Mouse (Mus musculus) monocyte, adult 5-6 weeks (primary cell): ENCODE measurements around the gene Hid1. TPM values are rescaled to one million over a fixed set of nuclear protein-coding genes. Genes with fewer than 3 reads are reported as not detected.

ENCODE experiments used
- ATAC-seq: fragments of 153-309, 156-312 bp; replicated peaks from 2 replicates; pipeline ENCODE4 v1.8.0; 2017; ENCODE audit warnings: mild to moderate bottlenecking; ENCODE audit not compliant: low TSS enrichment, insufficient number of reproducible peaks, severe bottlenecking, poor library complexity, low FRiP score
- total RNA-seq: library from RNA; stranded (forward); fragments of 200-1000, 200-491, 200-594 nt; gene quantifications from 3 replicates; pipeline ENCODE4 v1.2.3, GENCODE M21; 2017

Hid1 gene
- total RNA-seq, 1 experiment from 2014 or later, result 4.7 TPM

DNA sequence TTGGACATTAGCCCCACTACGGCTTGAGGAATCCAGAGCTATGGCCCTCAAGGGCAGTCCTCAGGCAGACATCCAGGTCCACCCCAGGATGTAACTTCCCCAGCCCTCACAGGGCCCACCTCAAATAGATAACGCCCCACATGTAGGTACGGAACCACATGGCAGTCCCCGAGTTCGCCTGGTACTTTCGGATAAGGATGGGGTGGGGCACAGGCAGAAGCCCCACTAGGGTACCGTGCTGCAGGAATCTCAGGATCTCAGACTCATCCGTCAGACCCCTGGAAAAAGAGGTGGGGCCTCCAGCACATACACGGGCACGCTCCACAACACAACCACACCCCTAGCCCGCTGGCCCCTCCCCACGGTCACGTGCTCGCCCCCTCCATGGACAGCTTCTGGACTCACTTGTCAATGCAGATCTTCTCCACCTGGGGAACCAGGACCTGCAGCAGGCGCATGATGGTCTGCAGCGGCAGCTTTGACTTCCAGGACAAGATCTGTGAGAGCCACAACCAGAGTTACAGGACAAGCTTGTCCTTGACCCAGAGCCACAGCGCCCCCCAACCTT lies 18.8 kb downstream of the Hid1 start:
- ATAC-seq, result no peak

DNA sequence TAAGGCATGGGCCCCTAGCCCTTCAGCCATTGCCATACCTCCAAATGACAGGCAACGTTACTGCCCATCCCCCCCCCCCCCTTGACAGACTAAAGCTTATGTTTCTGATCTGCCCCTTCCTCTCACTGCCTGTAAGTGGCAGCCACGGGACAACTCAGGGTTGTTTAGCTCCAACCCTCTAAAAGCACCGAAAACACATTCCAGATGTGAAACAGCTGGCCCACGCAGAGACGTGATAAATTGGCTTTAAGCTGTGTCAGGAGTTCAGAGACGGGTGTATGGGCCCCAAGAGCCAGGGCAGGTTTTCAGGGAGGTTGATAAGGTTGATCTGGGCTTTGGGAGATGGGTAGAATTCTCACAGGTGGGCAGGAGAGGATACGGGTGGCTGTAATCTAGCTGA lies 22.0 kb downstream of the Hid1 start:
- ATAC-seq, result no peak

DNA sequence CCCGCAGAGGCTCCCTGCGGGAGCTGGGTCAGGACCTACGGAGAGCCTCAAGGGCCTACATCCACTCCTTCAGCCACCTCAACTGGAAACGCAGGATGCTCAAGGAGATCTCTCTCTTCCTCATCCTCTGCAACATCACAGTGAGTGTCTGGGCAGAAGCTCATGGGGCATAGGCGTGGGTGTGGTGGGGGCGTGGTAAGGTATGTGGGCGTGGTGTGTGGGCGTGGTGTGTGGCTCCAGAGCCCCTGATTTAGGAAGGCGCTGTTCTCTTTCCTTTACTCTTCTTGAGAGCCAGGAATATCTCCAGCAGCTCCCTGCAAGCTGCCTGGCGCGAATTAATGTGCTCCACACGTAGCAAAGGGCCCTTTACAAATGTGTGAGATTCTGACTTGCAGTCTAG lies 22.6 kb downstream of the Hid1 start:
- ATAC-seq, result no peak

DNA sequence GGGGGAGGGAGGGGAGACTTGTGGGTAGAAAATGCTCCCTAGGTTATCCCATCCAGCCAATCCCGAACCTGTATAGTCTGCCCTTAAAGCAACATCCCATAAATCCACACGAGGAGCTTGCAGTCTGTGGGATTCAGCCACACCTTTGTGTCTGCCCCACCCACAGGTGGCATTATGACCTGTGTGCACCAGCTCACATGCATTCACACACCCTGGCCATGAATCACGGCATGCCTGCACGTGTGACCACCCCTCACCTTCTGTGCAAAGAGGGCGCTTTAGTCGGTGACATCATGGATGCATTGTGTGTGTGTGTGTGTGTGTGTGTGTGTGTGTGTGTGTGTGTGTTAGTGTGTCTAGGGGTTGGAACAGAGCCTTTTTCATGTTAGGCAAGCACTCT lies 25.7 kb downstream of the Hid1 start:
- ATAC-seq, result no peak

DNA sequence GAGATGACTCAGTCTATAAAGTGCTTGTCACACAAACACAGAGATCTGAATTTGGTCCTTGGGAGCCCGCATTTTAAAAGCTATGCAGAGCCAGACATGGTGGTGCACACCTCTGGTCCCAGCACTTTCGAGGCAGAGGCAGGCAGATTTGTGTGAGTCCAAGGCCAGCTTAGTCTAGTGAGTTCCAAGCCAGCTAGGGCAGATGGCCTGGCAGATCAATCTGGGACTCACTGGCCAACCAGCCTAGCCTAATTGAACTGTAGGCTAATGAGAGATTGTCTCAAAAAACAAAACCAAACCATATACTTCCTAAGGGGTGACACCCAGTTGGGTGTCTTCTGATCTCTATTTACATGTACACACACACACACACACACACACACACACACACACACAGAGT lies 26.3 kb downstream of the Hid1 start:
- no peak for ATAC-seq

DNA sequence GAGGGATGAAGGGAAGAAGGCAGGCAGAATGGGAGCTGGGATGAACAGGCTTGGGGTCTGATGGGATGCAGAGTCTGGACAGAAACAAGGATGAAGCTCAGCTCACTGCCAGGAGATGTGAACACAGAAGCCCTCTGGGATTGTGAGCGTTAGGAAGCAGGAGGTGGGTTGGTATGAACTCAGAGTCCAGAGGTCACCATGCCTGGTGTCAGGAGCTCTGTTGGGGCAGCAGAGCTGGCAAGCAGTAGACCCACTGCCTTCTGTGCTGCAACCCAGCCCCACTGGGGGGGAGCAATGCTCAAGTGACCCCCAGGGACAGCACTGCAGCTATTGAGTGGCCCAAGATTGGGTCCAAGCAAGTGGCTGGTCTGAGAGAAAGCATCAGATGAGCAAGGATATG lies 29.7 kb downstream of the Hid1 start:
- ATAC-seq, result no peak

DNA sequence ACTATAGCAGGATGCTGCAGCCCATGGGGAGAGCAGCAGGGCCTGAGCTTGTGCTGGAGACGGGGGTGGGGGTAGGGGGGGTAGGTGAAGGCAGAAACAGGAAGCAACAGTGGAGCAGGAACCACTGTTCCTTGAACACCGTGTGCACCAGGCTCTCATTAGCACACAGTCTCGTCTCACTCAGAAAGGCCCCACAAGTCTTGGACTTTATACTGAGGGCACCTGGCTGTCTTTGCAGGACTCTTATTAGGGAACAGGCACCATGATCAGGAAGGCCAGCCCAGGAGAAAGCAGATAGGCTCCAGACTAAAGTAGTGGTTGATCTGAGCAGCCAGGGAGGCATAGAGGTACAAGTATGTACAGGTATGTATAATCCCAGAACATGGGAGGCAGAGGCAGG lies 30.2 kb downstream of the Hid1 start:
- no peak for ATAC-seq

DNA sequence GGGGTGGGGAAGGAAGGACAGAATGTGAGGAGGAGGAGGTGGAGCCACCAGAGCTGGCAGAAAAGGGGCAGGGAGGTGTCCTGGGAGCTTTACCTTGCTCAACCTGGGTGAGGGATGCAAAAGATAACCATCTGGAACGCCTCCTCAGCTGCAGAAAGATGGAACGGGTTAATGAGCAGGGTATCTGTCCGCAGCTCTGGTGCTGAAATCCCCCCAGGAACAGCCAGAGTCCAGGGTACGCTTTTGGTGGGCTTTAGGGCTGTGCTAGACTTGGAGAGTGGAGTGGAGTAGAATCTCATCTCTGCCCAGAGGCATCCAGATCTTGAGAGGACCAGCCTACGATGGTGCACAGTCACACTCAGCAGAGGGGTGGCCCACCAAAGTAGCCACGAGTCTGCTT lies 31.4 kb downstream of the Hid1 start:
- no peak for ATAC-seq

DNA sequence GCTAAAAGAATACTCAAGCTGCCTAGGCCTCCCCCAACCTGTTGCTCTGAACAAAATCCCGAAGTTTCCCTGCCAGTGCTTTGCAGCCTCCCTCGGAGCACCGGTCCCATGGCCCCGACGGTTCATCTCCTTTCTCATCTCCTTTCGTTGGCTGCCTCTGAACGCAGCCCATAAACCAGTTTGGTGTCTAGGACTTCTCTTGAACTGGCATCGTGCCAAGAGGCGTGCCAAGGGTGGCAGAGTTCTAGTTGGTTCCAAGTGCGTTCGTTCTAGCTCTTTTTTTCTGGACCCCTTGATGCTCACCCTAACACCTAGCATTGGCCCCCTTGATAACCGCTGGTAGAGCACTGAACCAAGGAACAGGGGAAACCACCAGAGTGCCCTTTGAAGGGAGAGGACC lies 32.3 kb downstream of the Hid1 start:
- ATAC-seq, result no peak

DNA sequence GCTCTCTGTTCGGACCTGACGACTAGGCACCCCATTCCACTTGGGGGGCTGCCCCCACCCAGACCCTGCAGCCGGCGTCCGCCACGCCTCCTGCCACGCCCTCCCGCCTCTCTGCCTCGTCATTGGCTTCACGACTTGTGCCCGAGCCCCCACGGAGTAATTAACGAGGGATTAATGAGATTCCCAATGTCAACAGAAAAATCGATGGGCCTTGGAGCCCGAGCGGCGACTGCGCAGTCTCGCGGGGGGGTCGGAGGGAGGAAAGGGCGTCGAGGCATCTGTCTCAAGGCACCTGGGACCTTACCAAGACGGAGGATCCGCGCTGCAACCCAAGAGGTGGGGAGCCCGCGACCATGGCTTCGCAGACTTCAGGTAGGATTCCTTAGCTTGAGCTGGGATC lies 33.0 kb downstream of the Hid1 start, which contains the start of gene Otop3:
Gene Otop3 (plus strand): TSS at position 201 of the 400 bp plus-strand sequence.
- ATAC-seq, result no peak

DNA sequence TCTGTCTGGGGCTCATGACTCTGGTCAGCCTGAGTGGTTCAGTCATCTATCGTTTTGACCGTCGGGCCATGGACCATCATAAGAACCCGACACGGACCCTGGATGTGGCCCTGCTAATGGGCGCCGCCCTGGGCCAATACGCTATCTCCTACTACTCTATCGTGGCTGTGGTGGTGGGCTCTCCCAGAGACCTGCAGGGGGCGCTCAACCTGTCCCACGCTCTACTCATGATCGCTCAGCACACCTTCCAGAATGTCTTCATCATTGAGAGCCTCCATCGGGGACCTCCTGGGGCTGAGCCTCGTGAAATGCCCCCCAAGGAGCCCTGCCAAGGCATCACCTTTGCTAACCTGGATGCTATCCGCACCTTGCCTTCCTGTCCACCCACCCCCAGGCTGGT lies 38.2 kb downstream of the Hid1 start:
- ATAC-seq, result no peak

DNA sequence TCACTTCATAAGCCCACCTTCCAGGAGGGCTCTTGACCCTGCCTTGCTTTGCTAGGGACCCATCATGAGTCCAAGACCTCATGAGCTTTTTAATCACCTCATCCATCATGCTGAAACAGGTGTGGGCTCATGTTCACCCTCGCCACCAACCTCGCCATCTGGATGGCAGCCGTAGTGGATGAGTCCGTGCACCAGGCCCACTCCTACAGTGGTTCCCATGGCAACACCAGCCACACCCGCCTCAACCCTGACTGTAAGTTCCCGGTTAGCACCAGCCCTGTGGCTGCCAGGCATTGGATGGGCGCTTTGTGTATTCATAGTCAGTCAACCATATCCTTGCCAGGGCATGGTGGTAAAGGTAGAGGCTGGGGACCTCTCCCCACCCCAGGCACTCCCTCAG lies 40.8 kb downstream of the Hid1 start:
- no peak for ATAC-seq

DNA sequence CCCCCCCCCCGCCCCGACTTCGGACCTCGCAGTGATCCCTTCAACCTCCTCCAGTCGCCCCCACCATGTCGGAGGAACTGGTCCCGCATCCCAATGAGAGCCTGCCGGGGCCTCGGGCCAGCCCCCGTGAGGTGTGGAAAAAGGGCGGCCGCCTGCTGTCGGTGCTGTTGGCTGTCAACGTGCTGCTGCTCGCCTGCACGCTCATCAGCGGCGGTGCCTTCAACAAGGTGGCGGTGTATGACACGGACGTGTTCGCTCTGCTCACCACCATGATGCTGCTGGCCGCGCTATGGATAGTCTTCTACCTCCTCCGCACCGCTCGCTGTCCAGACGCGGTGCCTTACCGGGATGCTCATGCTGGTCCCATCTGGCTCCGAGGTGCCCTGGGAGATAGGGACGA lies 44.2 kb downstream of the Hid1 start:
- ATAC-seq, result no peak

DNA sequence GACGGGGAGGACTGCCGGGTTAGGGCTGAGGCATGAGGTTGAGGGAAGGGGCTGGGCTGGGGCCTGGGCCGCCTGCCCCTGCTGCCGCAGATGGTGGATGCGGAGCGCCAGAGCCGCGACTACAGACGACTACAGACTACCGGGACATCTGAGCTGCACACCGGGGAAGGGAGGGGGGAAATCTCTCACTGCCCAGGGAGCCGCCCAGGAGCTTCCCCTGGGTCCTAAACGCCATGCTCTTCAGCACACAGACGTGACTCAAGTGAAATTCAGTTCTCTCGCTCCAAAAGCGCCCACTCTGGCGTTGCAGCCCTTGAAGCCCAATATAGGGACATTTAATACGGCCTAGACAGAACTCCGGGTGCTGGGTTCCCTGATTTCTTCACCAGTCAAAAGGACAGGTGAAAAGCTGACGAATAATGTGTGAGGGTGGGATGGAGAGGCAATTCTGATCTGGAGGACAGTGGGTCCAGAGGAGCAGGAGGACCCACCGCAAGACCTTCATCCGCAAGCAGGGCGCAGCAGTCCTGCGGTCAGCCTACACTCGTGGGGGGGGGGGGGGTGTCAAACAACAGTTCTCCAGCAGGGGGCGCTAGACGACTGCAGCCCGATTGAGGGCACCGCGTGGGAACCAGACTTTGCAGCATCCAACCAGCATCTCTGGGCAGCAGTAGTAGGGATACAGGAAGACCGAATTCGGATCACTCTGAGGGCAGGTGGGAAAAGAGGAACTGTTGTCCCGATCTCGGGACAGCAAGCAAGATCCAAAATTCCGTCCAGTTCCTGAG lies 45.5 kb downstream of the Hid1 start, which contains the start of gene Ush1g:
Gene Ush1g (minus strand): TSS at position 136 of the 788 bp plus-strand sequence.
- peak; percentile 47 for ATAC-seq

DNA sequence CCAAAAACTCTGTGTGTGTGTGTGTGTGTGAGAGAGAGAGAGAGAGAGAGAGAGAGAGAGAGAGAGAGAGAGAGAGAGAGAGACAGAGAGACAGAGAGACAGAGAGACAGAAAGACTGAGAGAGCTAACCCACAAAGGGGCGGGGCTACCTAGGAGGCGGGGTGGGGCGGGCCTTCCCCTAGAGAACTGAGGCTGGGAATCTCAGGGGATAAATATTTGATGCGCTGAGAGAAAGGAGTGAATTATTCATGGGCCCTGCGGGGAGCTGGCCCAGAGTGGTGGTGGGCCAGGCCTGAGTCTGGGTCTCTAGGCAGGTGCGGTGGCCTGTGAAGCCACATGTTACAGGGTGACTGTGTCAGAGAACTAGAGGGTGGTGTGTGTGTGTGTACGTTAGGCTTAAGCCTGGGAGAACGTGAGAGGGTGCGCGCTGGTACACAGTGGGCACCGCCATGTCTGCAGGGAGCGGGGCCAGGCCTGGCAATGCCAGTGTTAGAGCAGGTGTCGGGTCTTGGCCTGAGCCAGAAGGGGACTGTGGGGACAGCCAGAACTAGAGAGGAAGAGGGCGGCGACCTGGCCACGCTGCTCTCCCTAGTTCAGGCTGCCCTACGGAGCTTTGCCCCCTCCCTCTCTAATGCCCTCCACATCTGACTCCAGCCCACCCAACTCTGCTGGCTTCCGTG lies 47.7 kb downstream of the Hid1 start:
- no peak for ATAC-seq

DNA sequence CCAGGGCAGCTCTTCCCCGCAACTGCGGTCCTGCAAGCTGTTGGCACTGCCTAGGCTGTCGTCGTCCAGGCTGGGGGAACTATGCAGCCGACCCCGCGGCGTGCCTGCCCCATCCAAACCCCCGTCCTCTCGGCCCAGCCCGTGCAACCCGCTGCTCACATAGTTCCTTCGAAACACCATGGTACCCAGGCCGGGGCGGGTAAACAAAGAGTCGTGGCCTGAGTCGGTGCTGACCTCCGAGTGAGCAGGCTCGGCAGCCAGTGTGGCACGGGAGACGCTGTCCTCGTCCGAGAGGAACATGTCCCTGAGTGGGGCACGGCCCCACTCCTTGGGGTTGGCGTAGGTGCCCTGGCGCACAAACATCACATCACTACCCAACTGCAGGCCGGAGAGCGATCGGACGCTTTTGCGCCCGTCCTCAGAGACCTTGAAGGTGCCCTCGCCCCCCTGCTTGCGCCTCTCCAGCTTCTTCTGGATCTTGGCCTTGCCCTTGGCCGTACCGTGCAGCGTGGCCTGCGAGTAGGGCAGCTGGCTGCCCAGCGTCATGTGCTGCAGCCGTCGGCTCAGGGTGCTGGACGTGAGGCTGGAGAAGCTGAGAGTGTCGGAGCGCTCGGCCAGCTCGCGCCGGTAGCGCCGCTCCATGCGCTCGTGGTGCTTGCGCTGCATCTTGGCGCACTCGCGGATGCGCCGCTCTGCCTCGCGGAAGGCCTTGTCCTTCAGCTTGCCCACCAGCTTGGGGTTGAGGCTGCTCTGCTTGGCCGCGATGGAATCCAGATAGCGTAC lies 49.1 kb downstream of the Hid1 start:
- ATAC-seq, result no peak

DNA sequence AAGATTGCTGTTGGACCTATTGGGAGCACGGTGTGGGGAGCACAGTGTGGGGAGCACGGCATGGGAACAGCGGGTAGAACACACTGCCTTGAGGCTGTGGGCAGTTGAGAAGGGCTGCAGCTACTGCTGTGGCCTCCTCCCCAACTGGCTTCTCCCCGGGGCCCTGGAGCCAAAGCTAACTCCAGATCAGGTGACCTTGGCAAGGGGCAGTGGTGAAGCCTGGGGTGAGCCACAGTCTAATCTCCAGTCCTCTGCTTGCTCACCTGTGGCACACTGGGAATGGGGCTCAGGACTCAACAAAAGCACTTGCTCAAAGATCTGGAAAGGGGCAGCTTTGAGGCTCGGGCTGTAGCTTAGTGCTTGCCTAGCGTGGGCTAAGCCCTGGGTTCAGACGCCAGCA lies 50.4 kb downstream of the Hid1 start:
- no peak for ATAC-seq

DNA sequence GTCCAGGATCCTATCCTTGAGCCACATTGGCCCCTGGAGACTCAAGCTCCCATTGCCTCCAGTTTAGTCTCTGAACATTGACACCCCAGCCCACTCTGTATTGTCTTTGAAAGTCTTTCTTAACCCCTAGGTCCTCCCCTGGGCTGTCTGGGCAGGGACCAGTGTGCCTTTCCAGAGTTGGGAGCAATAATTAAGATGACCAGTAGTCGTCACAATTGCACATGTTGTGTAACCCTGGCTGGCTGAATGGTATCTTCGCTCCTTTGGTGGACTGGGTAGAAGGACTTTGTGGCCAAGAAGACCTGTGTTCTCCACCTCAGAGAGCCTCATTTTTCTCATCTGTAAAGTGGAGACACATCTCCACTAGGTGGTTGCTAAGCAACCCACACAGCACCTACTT lies 53.3 kb downstream of the Hid1 start:
- no peak for ATAC-seq

DNA sequence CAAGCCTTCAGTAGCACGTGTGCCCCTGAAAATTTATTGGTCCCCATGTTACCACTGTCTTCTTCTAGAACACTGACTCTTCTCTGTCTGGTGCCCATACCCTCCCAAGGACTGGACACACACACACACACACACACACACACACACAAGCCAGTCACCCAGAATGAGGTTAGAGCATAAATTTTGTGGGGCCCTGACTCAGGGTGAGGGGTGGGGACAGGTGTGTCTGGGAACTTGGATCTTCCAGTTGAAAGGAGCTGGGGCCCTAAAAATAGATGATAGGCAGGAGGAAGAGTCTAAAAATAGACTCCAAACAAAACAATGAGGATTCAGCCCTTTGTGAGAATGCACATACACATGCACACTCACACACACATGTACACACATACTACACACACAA lies 58.8 kb downstream of the Hid1 start:
- ATAC-seq, result no peak
